Mouse (Mus musculus) cerebellum, adult 2 months (tissue): ENCODE measurements at regions not wholly inside any gene's neighbourhood (a gene's known extent, or its start where the extent isn't known, plus 50 kb on each side); places are given as distances from the start of the nearest gene placed in this dataset.

Experiments used
- DNase-seq, 2 experiments: peaks; one replicate each; pipeline ENCODE4 v3.0.0; 2021
- H3K27ac ChIP-seq: fragments of 200-500 bp; 2 replicates; pipeline ENCODE4 v1.5.1; 2012; ENCODE audit warnings: low read length, control low read depth, inconsistent platforms; ENCODE audit not compliant: insufficient read depth
- H3K27me3 ChIP-seq: fragments of 200-500 bp; 2 replicates; pipeline ENCODE4 v1.6.1; 2012; ENCODE audit warnings: inconsistent platforms, mild to moderate bottlenecking, low read length, moderate library complexity; ENCODE audit not compliant: control insufficient read depth, insufficient read depth
- H3K4me1 ChIP-seq: fragments of 200-500 bp; 2 replicates; pipeline ENCODE4 v1.6.1; 2011; ENCODE audit warnings: low read length; ENCODE audit not compliant: control insufficient read depth, insufficient read depth
- H3K4me3 ChIP-seq: fragments of 200-500 bp; replicated peaks from 2 replicates; pipeline ENCODE3; 2011; ENCODE audit warnings: mild to moderate bottlenecking, low read depth, low read length, control low read depth; ENCODE audit not compliant: insufficient read depth
- CTCF ChIP-seq: fragments of 200-500 bp; IDR thresholded peaks from 2 replicates; pipeline ENCODE4 v1.5.1; 2011; ENCODE audit warnings: low read depth, mild to moderate bottlenecking, control low read depth, low read length, moderate library complexity, borderline replicate concordance; ENCODE audit not compliant: insufficient read depth
- POLR2A ChIP-seq: fragments of 200-500 bp; IDR thresholded peaks from 2 replicates; pipeline ENCODE4 v1.6.1; 2011; ENCODE audit warnings: low read length, control low read depth, borderline replicate concordance; ENCODE audit not compliant: insufficient read depth
- WGBS: fragments of 180-500 bp; shearing (Covaris S2); methylation state at CpG from one replicate; pipeline ENCODE4 v1.1.7; 2018; 5-methylcytosine and 5-hydroxymethylcytosine counted together

DNA sequence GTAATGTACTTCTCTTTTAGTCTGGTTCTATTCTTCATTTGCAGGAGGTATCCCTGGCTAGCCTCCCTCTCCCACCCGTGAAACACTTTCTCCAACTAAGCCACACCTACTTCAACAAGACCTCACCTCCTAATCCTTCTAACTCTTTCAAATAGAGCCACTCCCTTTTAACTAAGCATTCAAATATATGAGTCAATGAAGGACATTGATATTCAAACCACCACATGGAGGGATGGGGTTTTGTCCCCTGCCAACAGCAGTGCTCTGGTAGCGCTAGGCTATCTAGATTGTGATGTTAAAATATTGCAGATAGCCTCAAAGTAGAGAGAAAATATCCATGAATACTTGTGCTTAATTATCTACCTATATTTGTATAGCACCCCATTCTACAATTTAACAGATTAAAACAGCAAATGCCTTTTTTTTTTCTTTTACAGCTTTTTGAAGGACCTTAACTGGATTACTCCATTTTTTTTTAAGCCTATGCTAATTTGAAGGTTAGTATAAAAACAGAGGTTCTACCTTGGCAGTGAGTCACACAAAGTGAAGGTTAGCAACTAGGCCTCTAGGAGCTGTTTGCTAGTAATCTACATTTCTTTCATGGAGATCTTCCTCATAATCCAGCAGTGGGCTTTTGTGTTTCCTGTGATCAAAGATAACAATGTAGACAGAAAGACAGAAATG lies 736.7 kb downstream of the 5730522E02Rik start:
- no peak overlapping the region for H3K27ac ChIP-seq

DNA sequence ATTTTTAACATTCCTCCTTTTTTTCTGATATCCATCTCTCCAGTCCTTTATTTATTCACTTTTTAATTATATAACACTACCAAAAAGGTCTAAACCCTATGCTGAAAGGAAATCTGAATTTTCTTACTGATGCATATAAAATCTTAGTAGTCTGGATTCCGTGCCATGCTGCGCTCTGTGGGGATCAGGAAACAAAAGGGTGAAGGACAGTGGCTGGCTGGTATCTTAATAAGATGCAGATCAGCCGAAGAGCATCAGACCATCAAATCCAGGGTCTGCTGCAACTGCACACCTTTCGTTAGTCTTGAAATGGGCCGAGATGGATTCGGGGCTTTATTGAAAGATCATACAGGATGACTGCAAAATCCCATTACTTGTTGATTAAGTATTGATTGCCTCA lies 740.7 kb downstream of the 5730522E02Rik start:
- WGBS = 40% methylated on average over 6 of the region's 6 CpGs

More for the DNA sequence above, 736.7 kb downstream of the 5730522E02Rik start:
- H3K4me3 ChIP-seq = no peak overlapping the region
- DNase-seq = no peak
- H3K4me1 ChIP-seq = no peaks in the 10 kb centered on the region
- WGBS = 63% methylated on average over 2 of the region's 2 CpGs
- no peaks in the 10 kb centered on the region for H3K27me3 ChIP-seq
- TF ChIP-seq CTCF = no peak
- no peak for TF ChIP-seq POLR2A

DNA sequence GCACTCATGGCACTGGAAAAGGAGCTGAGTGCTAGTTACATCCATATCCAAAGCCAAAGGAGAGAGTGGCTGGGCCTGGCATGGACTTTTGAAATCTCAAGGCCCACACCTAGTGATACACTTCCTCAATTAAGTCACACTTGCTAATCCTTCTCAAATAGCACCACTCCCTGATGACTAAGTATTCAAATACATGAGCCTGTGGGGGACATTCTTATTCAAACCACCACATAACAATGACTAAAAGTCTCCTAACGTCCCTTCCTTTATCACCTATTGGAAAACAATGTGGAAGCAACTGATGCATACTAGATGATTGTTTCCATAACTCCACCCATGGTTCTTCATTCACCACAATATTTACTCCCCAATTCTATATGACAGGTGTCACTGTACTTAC lies 773.4 kb downstream of the 5730522E02Rik start:
- 64% methylated on average over 1 of the region's 1 CpGs for WGBS
- DNase-seq = no peak
- TF ChIP-seq CTCF (no peak), POLR2A (no peak)
- H3K27me3 ChIP-seq = no peaks in the 10 kb centered on the region
- no peak overlapping the region for H3K4me3 ChIP-seq
- H3K27ac ChIP-seq = no peak overlapping the region
- H3K4me1 ChIP-seq = no peaks in the 10 kb centered on the region

More for the DNA sequence above, 740.7 kb downstream of the 5730522E02Rik start:
- no peak for TF ChIP-seq POLR2A
- H3K27ac ChIP-seq = no peak overlapping the region
- H3K4me3 ChIP-seq = no peak overlapping the region
- no peaks in the 10 kb centered on the region for H3K4me1 ChIP-seq
- H3K27me3 ChIP-seq = no peaks in the 10 kb centered on the region
- no peak for DNase-seq

DNA sequence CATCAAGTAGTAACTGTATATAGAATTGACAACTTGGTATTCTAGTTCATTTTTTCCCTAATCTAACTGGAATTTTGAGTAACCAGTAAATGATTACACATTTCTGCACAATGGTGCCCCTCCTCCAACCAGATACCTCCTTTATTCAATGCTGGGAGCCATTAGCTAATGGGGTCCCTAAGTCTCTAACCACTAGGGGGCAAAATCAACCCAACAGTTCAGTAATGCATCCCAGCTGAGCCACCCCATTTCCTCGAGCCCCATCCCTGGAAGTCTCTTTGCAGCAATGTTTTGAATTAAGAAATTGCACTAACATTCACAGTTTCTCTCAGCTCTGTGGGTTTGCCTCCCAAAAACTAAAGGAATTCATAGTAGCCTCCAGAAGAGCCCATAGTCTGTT lies 774.9 kb downstream of the 5730522E02Rik start:
- Histone ChIP-seq H3K4me1 (no peaks in the 10 kb centered on the region), H3K4me3 (no peak overlapping the region), H3K27me3 (no peaks in the 10 kb centered on the region), H3K27ac (no peak overlapping the region)
- TF ChIP-seq POLR2A (no peak), CTCF (no peak)
- no peak for DNase-seq
- 32% methylated on average over 1 of the region's 1 CpGs for WGBS

DNA sequence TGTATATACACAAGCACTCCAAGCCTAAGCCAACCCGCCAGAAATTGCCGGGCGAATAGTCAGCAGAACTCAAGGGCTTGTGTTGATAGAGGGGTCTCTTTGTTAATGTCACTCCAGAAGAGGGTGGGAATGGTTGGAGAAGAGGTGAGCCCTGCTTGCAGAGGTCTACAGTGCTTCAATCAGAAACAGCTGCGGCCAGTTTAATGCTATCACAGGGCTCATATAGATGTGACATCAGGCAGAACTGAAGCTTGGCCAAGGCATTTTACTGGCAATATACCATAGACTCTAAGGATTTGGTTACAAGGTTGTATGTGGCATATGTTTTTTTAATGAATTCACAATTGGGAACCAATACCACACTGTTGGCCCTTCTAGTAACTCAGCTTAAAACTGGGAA lies 787.4 kb downstream of the 5730522E02Rik start:
- no peaks in the 10 kb centered on the region for H3K4me1 ChIP-seq
- WGBS = 92% methylated on average over 4 of the region's 4 CpGs
- no peak overlapping the region for H3K27ac ChIP-seq
- DNase-seq = no peak
- TF ChIP-seq POLR2A (no peak), CTCF (no peak)
- no peaks in the 10 kb centered on the region for H3K27me3 ChIP-seq
- H3K4me3 ChIP-seq = no peak overlapping the region

DNA sequence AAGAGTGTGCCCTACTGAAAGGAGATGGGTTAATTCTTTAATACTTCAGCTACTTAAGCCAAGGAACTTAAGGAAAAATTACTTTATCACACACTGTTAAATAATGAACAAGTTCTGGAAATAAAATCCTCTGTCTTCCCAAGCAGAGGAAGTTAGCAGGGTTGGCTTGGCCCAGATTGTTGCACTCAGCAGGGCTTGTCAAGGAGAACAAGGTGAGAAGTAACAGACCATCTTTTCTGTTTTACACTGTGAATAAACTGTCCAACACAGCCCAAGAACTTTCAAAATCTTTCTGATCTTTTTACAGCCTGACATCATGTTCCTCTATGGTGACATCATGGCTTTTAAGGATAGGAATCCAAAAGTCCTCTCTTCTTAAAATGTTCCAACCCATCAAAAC lies 789.1 kb downstream of the 5730522E02Rik start:
- TF ChIP-seq CTCF (no peak), POLR2A (no peak)
- H3K4me1 ChIP-seq = no peaks in the 10 kb centered on the region
- no peak overlapping the region for H3K4me3 ChIP-seq
- H3K27ac ChIP-seq = no peak overlapping the region
- DNase-seq = no peak
- no peaks in the 10 kb centered on the region for H3K27me3 ChIP-seq

DNA sequence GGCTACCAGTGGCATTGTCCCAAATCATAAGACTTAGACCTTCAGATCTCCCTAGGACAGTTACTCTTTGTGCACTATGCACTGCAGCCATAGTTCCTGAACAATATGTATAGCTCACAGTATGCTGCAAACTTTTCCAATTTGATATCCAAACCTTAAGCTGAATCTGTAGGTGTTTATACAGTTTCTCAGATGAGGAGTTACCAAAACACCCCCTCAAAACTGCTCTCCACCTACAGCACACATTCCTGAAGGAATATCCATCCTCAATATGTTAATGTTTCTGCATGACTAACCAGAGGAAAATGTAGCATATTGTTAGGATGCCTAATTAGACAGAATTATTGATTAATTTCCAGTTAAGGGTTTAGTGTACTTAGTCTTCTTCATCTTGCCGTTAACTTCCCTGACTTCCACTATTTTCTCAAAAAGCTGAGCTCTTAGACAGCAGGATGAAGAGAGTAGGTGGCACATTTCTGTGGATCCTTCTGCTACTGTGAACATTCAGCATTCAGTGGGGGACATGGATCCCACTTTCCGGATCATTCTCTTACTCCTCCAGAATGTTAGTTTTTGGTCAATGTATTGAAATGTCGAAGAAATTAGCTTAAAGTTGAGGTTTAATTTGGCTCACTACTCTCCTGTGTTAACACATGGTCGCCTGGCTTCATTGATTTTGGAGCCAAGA lies 800.0 kb downstream of the 5730522E02Rik start:
- WGBS = 83% methylated on average over 4 of the region's 4 CpGs
- no peak for DNase-seq
- H3K4me1 ChIP-seq = no peaks in the 10 kb centered on the region
- no peak overlapping the region for H3K4me3 ChIP-seq
- H3K27me3 ChIP-seq = no peaks in the 10 kb centered on the region
- H3K27ac ChIP-seq = no peak overlapping the region
- TF ChIP-seq POLR2A (no peak), CTCF (no peak)

DNA sequence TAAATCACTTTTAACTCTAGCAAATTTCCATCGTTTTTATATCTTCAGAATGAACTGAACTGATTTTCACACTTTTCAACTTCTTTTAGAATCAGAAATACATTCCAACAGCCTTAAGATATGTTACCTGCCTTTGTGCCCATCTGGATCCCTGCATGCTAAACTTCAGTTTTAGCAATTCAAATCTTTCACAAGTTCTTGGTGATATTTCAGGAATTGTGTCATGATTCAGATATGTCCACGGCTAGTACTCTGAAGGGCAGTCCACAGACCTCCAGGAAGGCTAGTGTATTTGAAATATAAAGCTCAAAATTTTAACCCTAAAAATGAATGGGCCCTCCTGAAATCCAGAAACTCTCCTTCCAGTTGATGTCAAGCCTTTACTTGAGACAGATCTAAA lies 818.9 kb downstream of the 5730522E02Rik start:
- TF ChIP-seq CTCF = no peak
- TF ChIP-seq POLR2A = no peak
- Histone ChIP-seq H3K4me1 (no peaks in the 10 kb centered on the region), H3K4me3 (no peak overlapping the region), H3K27ac (no peak overlapping the region), H3K27me3 (no peaks in the 10 kb centered on the region)
- 67% methylated on average over 2 of the region's 2 CpGs for WGBS
- DNase-seq = no peak
